Mouse (Mus musculus) limb, embryonic 12.5 days (tissue): Measurements from ENCODE around the gene Cyth1. TPM values are rescaled to one million over a fixed set of nuclear protein-coding genes. Genes with fewer than 3 reads are reported as not detected.

ENCODE experiments used
- ATAC-seq: fragments of 200-750 bp; cut with Nextera tagmentation; 2 replicates; pipeline ENCODE4 v1.8.0; 2017; ENCODE audit warnings: low read depth, moderate TSS enrichment; ENCODE audit not compliant: insufficient number of reproducible peaks, insufficient read depth, low FRiP score, low TSS enrichment
- H3K27ac ChIP-seq: fragments of 300-500 bp; sonication (generic); 2 replicates; pipeline ENCODE4 v1.5.1; 2016; ENCODE audit warnings: mild to moderate bottlenecking, moderate library complexity
- H3K27me3 ChIP-seq: fragments of 300-500 bp; sonication (generic); 2 replicates; pipeline ENCODE4 v1.6.1; 2016; ENCODE audit warnings: mild to moderate bottlenecking, moderate library complexity
- H3K36me3 ChIP-seq: fragments of 300-500 bp; sonication (generic); 2 replicates; pipeline ENCODE4 v1.6.1; 2016; ENCODE audit warnings: mild to moderate bottlenecking, moderate library complexity
- H3K4me1 ChIP-seq: fragments of 300-500 bp; sonication (generic); replicated peaks from 2 replicates; pipeline ENCODE4 v1.6.1; 2016
- H3K4me2 ChIP-seq: fragments of 300-500 bp; sonication (generic); 2 replicates; pipeline ENCODE4 v1.6.1; 2016; ENCODE audit warnings: mild to moderate bottlenecking, moderate library complexity
- H3K4me3 ChIP-seq: fragments of 300-500 bp; sonication (generic); replicated peaks from 2 replicates; pipeline ENCODE4 v1.5.1; 2016; ENCODE audit warnings: mild to moderate bottlenecking
- H3K9ac ChIP-seq: fragments of 300-500 bp; sonication (generic); replicated peaks from 2 replicates; pipeline ENCODE4 v1.6.1; 2016; ENCODE audit warnings: mild to moderate bottlenecking, moderate library complexity
- H3K9me3 ChIP-seq: fragments of 300-500 bp; sonication (generic); 2 replicates; pipeline ENCODE4 v1.6.1; 2016; ENCODE audit warnings: mild to moderate bottlenecking, moderate library complexity
- whole genome bisulfite sequencing: fragments of 180-500 bp; shearing (Covaris S2); methylation state at CpG from one replicate; pipeline ENCODE4 v1.1.7; 2016; 5-methylcytosine and 5-hydroxymethylcytosine counted together
- polyA plus RNA-seq: library from polyadenylated mRNA; unstranded; fragments of >200 nt; fragmentation: Nextera tagmentation; extraction: Ambion mirVana; gene quantifications from 2 replicates; pipeline ENCODE4 v1.2.1, GENCODE M21; 2016

Gene Cyth1
- polyA plus RNA-seq, 1 experiment from 2014 or later, result 26.3 TPM

GRCm38 (mm10) chr11:118196824-118197388, 51.5 kb downstream of the Cyth1 start:
- Histone ChIP-seq H3K9ac (no peak overlapping the region), H3K9me3 (no peaks in the 10 kb centered on the region), H3K4me1 (peaks cover 67% of the 10 kb centered on the region), H3K4me2 (no peak overlapping the region), H3K27ac (peak overlapping the region; percentile 41), H3K27me3 (no peaks in the 10 kb centered on the region), H3K4me3 (no peak overlapping the region), H3K36me3 (peaks cover 7% of the 10 kb centered on the region)
- no peak for ATAC-seq
- 71% methylated on average over 10 of the region's 10 CpGs for WGBS

GRCm38 (mm10) chr11:118193390-118194147, 54.8 kb downstream of the Cyth1 start:
- WGBS, result 72% methylated on average over 14 of the region's 14 CpGs
- Histone ChIP-seq H3K4me3 (no peak overlapping the region), H3K27me3 (no peaks in the 10 kb centered on the region), H3K4me1 (peaks cover 34% of the 10 kb centered on the region), H3K27ac (peak overlapping the region; percentile 31; the same call in 1 of the 2 replicates), H3K4me2 (no peak overlapping the region), H3K9ac (no peak overlapping the region), H3K9me3 (no peaks in the 10 kb centered on the region), H3K36me3 (peaks cover 40% of the 10 kb centered on the region)
- ATAC-seq, result no peak

DNA sequence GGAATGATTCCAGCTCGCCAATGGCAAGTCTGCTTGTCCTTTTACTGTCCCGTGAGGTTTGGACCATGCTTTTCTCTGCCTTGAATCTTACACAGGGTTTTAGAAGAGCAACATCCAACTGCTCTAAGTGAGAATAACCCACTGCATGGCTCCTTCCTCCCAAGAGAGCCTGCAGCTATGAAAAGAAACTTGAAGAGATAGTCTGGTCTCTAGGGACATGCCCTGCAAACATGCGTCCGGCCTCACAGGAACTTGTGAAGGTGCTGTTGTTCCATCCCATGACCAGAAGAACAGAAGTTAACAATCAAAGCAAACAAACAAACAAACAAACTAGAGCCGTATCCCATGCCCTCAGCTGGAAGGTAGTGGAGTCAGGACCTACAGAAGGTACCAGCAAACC, 55.4 kb downstream of the Cyth1 start:
- Histone ChIP-seq H3K27me3 (no peaks in the 10 kb centered on the region), H3K4me3 (no peak overlapping the region), H3K9ac (no peak overlapping the region), H3K27ac (no peak overlapping the region), H3K9me3 (no peaks in the 10 kb centered on the region), H3K4me1 (peaks cover 28% of the 10 kb centered on the region), H3K4me2 (no peak overlapping the region), H3K36me3 (peaks cover 46% of the 10 kb centered on the region)
- no peak for ATAC-seq
- 90% methylated on average over 5 of the region's 5 CpGs for WGBS

GRCm38 (mm10) chr11:118182768-118183167, 65.6 kb downstream of the Cyth1 start:
- Histone ChIP-seq H3K4me3 (no peak overlapping the region), H3K9me3 (no peaks in the 10 kb centered on the region), H3K27me3 (no peaks in the 10 kb centered on the region), H3K27ac (no peak overlapping the region), H3K4me2 (no peak overlapping the region), H3K9ac (no peak overlapping the region), H3K36me3 (peaks cover 85% of the 10 kb centered on the region), H3K4me1 (no peaks in the 10 kb centered on the region)
- ATAC-seq, result no peak
- 93% methylated on average over 9 of the region's 9 CpGs for WGBS

GRCm38 (mm10) chr11:118182353-118182752, 66.0 kb downstream of the Cyth1 start:
- H3K4me2 ChIP-seq, result no peak overlapping the region
- H3K9ac ChIP-seq, result no peak overlapping the region
- H3K9me3 ChIP-seq, result no peaks in the 10 kb centered on the region
- no peaks in the 10 kb centered on the region for H3K4me1 ChIP-seq
- H3K36me3 ChIP-seq, result peaks cover 85% of the 10 kb centered on the region
- WGBS, result 87% methylated on average over 4 of the region's 4 CpGs
- ATAC-seq, result no peak
- H3K27ac ChIP-seq, result no peak overlapping the region
- no peaks in the 10 kb centered on the region for H3K27me3 ChIP-seq
- no peak overlapping the region for H3K4me3 ChIP-seq

- ATAC-seq, result no peak
- 91% methylated on average over 7 of the region's 7 CpGs for WGBS
- H3K27me3 ChIP-seq, result no peaks in the 10 kb centered on the region
- H3K9me3 ChIP-seq, result no peaks in the 10 kb centered on the region
- H3K27ac ChIP-seq, result no peak overlapping the region
- H3K4me2 ChIP-seq, result no peak overlapping the region
- H3K4me1 ChIP-seq, result no peaks in the 10 kb centered on the region
- no peak overlapping the region for H3K9ac ChIP-seq
- no peak overlapping the region for H3K4me3 ChIP-seq
- peaks cover 95% of the 10 kb centered on the region for H3K36me3 ChIP-seq
Measured at GRCm38 (mm10) chr11:118180199-118180598, 68.2 kb downstream of the Cyth1 start.

GRCm38 (mm10) chr11:118178236-118178635, 70.2 kb downstream of the Cyth1 start:
- H3K9me3 ChIP-seq, result no peaks in the 10 kb centered on the region
- H3K4me2 ChIP-seq, result no peak overlapping the region
- WGBS, result 92% methylated on average over 5 of the region's 5 CpGs
- no peaks in the 10 kb centered on the region for H3K4me1 ChIP-seq
- H3K36me3 ChIP-seq, result peaks cover 93% of the 10 kb centered on the region
- H3K9ac ChIP-seq, result no peak overlapping the region
- H3K4me3 ChIP-seq, result no peak overlapping the region
- H3K27me3 ChIP-seq, result no peaks in the 10 kb centered on the region
- no peak overlapping the region for H3K27ac ChIP-seq
- no peak for ATAC-seq

DNA sequence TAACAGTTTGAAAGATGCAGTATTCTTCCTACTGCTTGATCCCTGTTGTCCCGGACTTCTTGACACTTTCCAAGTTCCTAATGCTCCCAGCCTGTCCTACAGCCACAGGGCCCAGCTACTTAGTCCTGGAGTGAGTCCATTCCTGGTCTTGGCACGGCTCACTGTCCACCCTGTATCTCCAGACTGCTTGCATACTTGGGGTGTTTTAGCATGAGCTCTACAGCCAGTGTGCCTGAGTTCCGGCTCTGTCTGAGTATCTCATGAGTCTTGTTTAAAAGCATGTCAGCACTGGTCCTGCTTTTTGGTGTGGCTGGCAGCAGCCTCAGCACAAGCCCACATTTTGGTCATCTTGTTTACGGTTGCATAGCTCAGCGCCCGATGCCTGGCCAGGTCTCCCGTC, 73.6 kb downstream of the Cyth1 start:
- peaks cover 84% of the 10 kb centered on the region for H3K36me3 ChIP-seq
- WGBS, result 87% methylated on average over 7 of the region's 7 CpGs

DNA sequence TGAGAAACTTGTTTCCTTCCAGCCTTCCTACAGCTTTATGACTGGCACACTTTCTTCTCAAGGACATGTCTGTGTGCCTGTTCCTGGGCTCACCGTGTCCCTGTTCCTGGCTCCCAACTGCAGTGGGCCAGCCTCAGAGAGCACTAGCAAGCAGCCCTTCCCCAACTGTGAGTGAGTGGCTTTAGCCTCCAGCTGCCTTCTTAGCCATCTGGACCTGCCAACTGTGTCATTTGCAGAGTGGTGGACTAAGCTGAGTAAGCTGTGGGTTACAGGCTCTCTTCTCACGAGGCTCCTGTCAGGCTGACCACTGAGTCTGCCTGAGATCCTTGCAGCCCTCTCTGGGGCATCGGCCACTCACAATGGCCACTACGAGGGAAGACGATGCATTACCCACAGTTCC, 75.6 kb downstream of the Cyth1 start:
- WGBS, result 77% methylated on average over 5 of the region's 5 CpGs
- ATAC-seq, result no peak
- no peak overlapping the region for H3K4me2 ChIP-seq
- no peak overlapping the region for H3K4me3 ChIP-seq
- H3K27me3 ChIP-seq, result no peaks in the 10 kb centered on the region
- H3K9ac ChIP-seq, result no peak overlapping the region
- 0 out of 2 replicates have a peak, but pooled peaks cover 4% of the 10 kb centered on the region for H3K4me1 ChIP-seq
- no peaks in the 10 kb centered on the region for H3K9me3 ChIP-seq
- H3K27ac ChIP-seq, result no peak overlapping the region
- H3K36me3 ChIP-seq, result peaks cover 81% of the 10 kb centered on the region

More for the DNA sequence above, 73.6 kb downstream of the Cyth1 start:
- no peak for ATAC-seq
- Histone ChIP-seq H3K4me1 (0 out of 2 replicates have a peak, but pooled peaks cover 4% of the 10 kb centered on the region), H3K27ac (no peak overlapping the region), H3K9ac (no peak overlapping the region), H3K4me3 (no peak overlapping the region), H3K4me2 (no peak overlapping the region), H3K9me3 (no peaks in the 10 kb centered on the region), H3K27me3 (no peaks in the 10 kb centered on the region)

GRCm38 (mm10) chr11:118170333-118170732, 78.1 kb downstream of the Cyth1 start:
- no peak overlapping the region for H3K27ac ChIP-seq
- H3K4me3 ChIP-seq, result no peak overlapping the region
- 0 out of 2 replicates have a peak, but pooled peaks cover 6% of the 10 kb centered on the region for H3K4me1 ChIP-seq
- H3K9ac ChIP-seq, result no peak overlapping the region
- WGBS, result 90% methylated on average over 5 of the region's 5 CpGs
- H3K27me3 ChIP-seq, result no peaks in the 10 kb centered on the region
- no peak overlapping the region for H3K4me2 ChIP-seq
- no peak for ATAC-seq
- H3K9me3 ChIP-seq, result no peaks in the 10 kb centered on the region
- H3K36me3 ChIP-seq, result peaks cover 82% of the 10 kb centered on the region

DNA sequence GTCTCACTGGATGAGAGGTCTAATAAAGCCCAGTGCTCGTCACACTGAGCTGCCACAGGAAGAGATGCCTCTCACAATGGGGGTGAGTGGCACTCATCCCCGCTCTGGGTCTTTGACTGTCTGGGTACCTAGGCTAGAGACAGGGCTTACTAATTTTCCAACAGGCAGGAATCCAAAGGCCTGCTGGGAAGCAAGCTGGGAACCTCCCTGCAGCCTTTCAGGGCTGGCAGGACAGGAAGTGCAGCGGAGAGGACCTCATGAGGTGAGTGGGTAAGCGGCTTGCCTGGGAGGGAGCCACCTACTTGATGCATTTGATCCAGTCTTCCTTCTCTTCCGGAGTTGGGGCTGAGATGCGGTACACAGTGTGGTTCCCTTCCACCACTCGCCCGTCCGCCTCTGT, 79.7 kb downstream of the Cyth1 start:
- Histone ChIP-seq H3K27me3 (no peaks in the 10 kb centered on the region), H3K4me3 (no peak overlapping the region), H3K36me3 (peaks cover 85% of the 10 kb centered on the region), H3K4me2 (no peak overlapping the region), H3K4me1 (0 out of 2 replicates have a peak, but pooled peaks cover 6% of the 10 kb centered on the region), H3K9ac (no peak overlapping the region), H3K27ac (0 out of 2 replicates have a peak overlapping the region, but pooled peaks have one; percentile 7), H3K9me3 (no peaks in the 10 kb centered on the region)
- WGBS, result 55% methylated on average over 9 of the region's 9 CpGs
- ATAC-seq, result no peak
